In the genomic region with DNA sequence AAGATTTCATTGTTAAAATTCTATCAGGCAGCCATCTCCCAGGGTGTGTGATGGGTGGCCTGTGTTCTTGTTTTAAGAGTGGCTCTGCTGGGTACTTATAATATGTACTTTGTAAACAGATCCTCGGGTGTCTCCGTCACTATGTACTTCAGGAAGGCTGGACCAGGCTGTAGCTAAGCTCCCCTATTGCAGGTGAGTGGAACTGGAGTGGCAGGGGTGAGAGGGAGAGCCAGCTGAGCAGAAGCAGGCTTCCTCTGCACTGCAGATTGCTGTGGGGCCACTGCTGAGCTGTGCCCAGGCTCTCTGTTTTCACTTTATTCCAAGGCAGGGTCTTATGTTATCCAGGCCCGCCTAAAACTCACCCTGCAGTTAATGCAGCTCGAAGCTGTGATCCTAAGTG, we compare ENCODE assay signal across 23 mouse cellular contexts. TPM values are rescaled to one million over a fixed set of nuclear protein-coding genes. Genes with fewer than 3 reads are reported as not detected.
DNase-seq lines count a peak whose midpoint lies in the region; ATAC-seq and TF ChIP-seq lines count a peak whose summit lies in the region.
"Had no signal": no experiment of that assay in that cellular context is flagged by ENCODE, and none has a peak within 500 bp of the region (broad histone marks: within the 10 kb centered on the region; RNA-seq: fewer than 3 reads in every experiment).

No protein-coding gene starts in this region.

- no peaks in the 10 kb centered on the region for H3K79me2 ChIP-seq in heart, adult 2 months (replicated peaks; ENCODE audit: control insufficient read depth, insufficient read depth, low read length)

- no peak overlapping the region for H3K9ac ChIP-seq in heart, adult 2 months (ENCODE audit: low read depth, low read length)
- no peak overlapping the region for H3K9ac ChIP-seq in lung, embryonic 16.5 days (ENCODE audit: low read length)
- H3K9ac ChIP-seq: embryonic facial prominence, embryonic 12.5 days; forebrain, embryonic 13.5 days; forebrain, embryonic 15.5 days had no signal

- no peaks in the 10 kb centered on the region for H3K36me3 ChIP-seq in heart, adult 2 months (ENCODE audit: control insufficient read depth, insufficient read depth, low read length)
- no peaks in the 10 kb centered on the region for H3K36me3 ChIP-seq in lung, embryonic 16.5 days (ENCODE audit: control insufficient read depth, insufficient read depth, low read length)
- H3K36me3 ChIP-seq: embryonic facial prominence, embryonic 10.5 days; embryonic facial prominence, embryonic 12.5 days; forebrain, embryonic 15.5 days; G1E had no signal

- DNase-seq in heart, adult 11 months: peak; percentile 68
- no peak for DNase-seq in heart, adult 2 months
- no peak for DNase-seq in lung, postnatal 25 days (ENCODE audit: low spot score)
- DNase-seq in lung, postnatal 36 days: peak; percentile 21
- no peak for DNase-seq in lung, adult 2 months
- DNase-seq: adrenal gland, adult 8-10 months; adrenal gland, postnatal 14 days; adrenal gland, postnatal 36 days; B cell, adult 2 months; cerebellum, adult 11-12 months; cerebellum, adult 2 months; cerebellum, adult 9-10 months; cerebellum, postnatal 10 days; cerebellum, postnatal 25 days had no signal

- H3K9me3 ChIP-seq in lung, embryonic 16.5 days (ENCODE audit: control insufficient read depth, low read length): no peaks in the 10 kb centered on the region
- H3K9me3 ChIP-seq: embryonic facial prominence, embryonic 10.5 days; embryonic facial prominence, embryonic 12.5 days; forebrain, embryonic 13.5 days; forebrain, embryonic 15.5 days; G1E had no signal

- H3K27ac ChIP-seq in heart, adult 2 months: no peak overlapping the region
- no peak overlapping the region for H3K27ac ChIP-seq in lung, embryonic 16.5 days (ENCODE audit: low read length)
- H3K27ac ChIP-seq: embryonic facial prominence, embryonic 10.5 days; embryonic facial prominence, embryonic 12.5 days; forebrain, embryonic 13.5 days; forebrain, embryonic 15.5 days had no signal

- no peaks in the 10 kb centered on the region for H3K27me3 ChIP-seq in heart, adult 2 months (ENCODE audit: control insufficient read depth, insufficient read depth, low read length)
- no peaks in the 10 kb centered on the region for H3K27me3 ChIP-seq in lung, embryonic 16.5 days (ENCODE audit: control insufficient read depth, insufficient read depth, low read depth, low read length)
- H3K27me3 ChIP-seq: embryonic facial prominence, embryonic 12.5 days; Patski had no signal

- no peak overlapping the region for H3K4me2 ChIP-seq in lung, embryonic 16.5 days (ENCODE audit: low read depth, low read length)
- H3K4me2 ChIP-seq: embryonic facial prominence, embryonic 12.5 days; forebrain, embryonic 13.5 days; forebrain, embryonic 15.5 days had no signal

- intact Hi-C loops in heart, adult 2 months (cut with DNase I): no loop called here

- peaks cover 1% of the 10 kb centered on the region; the same call in 1 of the 2 replicates for H3K4me1 ChIP-seq in heart, adult 2 months (ENCODE audit: control insufficient read depth, insufficient read depth, low read length)
- peaks cover 2% of the 10 kb centered on the region; the same call in 1 of the 2 replicates for H3K4me1 ChIP-seq in lung, embryonic 16.5 days (replicated peaks; ENCODE audit: control insufficient read depth, insufficient read depth, low read length)
- no peaks in the 10 kb centered on the region for H3K4me1 ChIP-seq in lung, adult 2 months (ENCODE audit: control insufficient read depth, insufficient read depth, low read length)
- H3K4me1 ChIP-seq: embryonic facial prominence, embryonic 10.5 days; embryonic facial prominence, embryonic 12.5 days; forebrain, embryonic 13.5 days; forebrain, embryonic 15.5 days had no signal

- TF ChIP-seq EP300 in heart, adult 2 months (IDR thresholded peaks at IDR 0.05; ENCODE audit: insufficient read depth, low read depth, low read length): no peak

- no peak overlapping the region for H3K4me3 ChIP-seq in heart, adult 2 months
- no peak overlapping the region for H3K4me3 ChIP-seq in lung, embryonic 16.5 days (ENCODE audit: low read length)
- no peak overlapping the region for H3K4me3 ChIP-seq in lung, adult 2 months (replicated peaks; ENCODE audit: extremely low read depth, low read depth, low read length)
- H3K4me3 ChIP-seq: embryonic facial prominence, embryonic 10.5 days; embryonic facial prominence, embryonic 12.5 days; forebrain, embryonic 13.5 days; forebrain, embryonic 15.5 days had no signal

- no peak for TF ChIP-seq CTCF in heart, adult 2 months (IDR thresholded peaks at IDR 0.05)
- TF ChIP-seq CTCF in lung, adult 2 months (IDR thresholded peaks at IDR 0.05; ENCODE audit: insufficient read depth, low read length): no peak

- WGBS in heart, adult 2 months: 87% methylated on average over 4 of the region's 4 CpGs
- WGBS in lung, embryonic 16.5 days: 48% methylated on average over 4 of the region's 4 CpGs
- WGBS in lung, adult 2 months: 66% methylated on average over 4 of the region's 4 CpGs

- TF ChIP-seq POLR2A in heart, adult 2 months (IDR thresholded peaks at IDR 0.05; ENCODE audit: insufficient read depth, low read depth, low read length): no peak
- no peak for TF ChIP-seq POLR2A in lung, adult 2 months (IDR thresholded peaks at IDR 0.05; ENCODE audit: borderline replicate concordance, extremely low read depth, low read depth, low read length)

- ATAC-seq in lung, embryonic 16.5 days (ENCODE audit: low read depth): peak; percentile 80
- ATAC-seq: activated CD4-positive, CD25-positive, alpha-beta regulatory T cell, adult 4 months; CD4-positive, CD25-positive, alpha-beta regulatory T cell, adult 4 months; forebrain, embryonic 13.5 days; forebrain, embryonic 15.5 days; Patski had no signal

RNA-seq across cellular contexts. Expression of a gene that starts 9.7 kb away (rescaled TPM):
- 10 to 100 TPM; 26.5 to 29.1 TPM for total RNA-seq in heart, adult 2 months (2021)
- polyA plus RNA-seq in heart, adult 2 months (2012; rRNA removed): 6.8 and 7.8 TPM in 2 replicates
- 5.9 and 6.1 TPM in 2 replicates for polyA plus RNA-seq in lung, embryonic 16.5 days (2015; fragmentation: Nextera tagmentation; extraction: Ambion mirVana)
- polyA plus RNA-seq in lung, adult 2 months (2012; rRNA removed): 1.4 and 2.4 TPM in 2 replicates

RNA-seq across cellular contexts. Expression of a gene that starts 30.0 kb away (rescaled TPM):
- 10 to 100 TPM; 17.3 to 18.6 TPM for total RNA-seq in heart, adult 2 months (2021)
- 23.6 and 25.7 TPM in 2 replicates for polyA plus RNA-seq in heart, adult 2 months (2012; rRNA removed)
- 9.5 and 9.9 TPM in 2 replicates for polyA plus RNA-seq in lung, embryonic 16.5 days (2015; fragmentation: Nextera tagmentation; extraction: Ambion mirVana)
- 66.0 and 85.2 TPM in 2 replicates for polyA plus RNA-seq in lung, adult 2 months (2012; rRNA removed)

RNA-seq across cellular contexts. Expression of a gene that starts 35.4 kb away (rescaled TPM):
- 10 to 100 TPM; 55.1 to 60.4 TPM for total RNA-seq in heart, adult 2 months (2021)
- polyA plus RNA-seq in heart, adult 2 months (2012; rRNA removed): 26.7 and 44.5 TPM in 2 replicates
- 120 and 122 TPM in 2 replicates for polyA plus RNA-seq in lung, embryonic 16.5 days (2015; fragmentation: Nextera tagmentation; extraction: Ambion mirVana)
- 26.7 and 32.4 TPM in 2 replicates for polyA plus RNA-seq in lung, adult 2 months (2012; rRNA removed)

Comparison
In these comparisons a context has a peak if more than half of its experiments do, and no peak if none do; other contexts are left out.
1. DNase-seq: peak in heart, adult 11 months (single experiment) and lung, postnatal 36 days (single experiment); none in heart, adult 2 months (0 of 2), lung, postnatal 25 days (single experiment) and lung, adult 2 months (single experiment).